Mouse (Mus musculus) forebrain, postnatal 0 days (tissue): ENCODE data around the gene Rxrb. TPM values are rescaled to one million over a fixed set of nuclear protein-coding genes. Genes with fewer than 3 reads are reported as not detected.
A peak's percentile ranks its signal among the peaks of the same experiment; 100 is the strongest.
"Not testable (repeated sequence)": the region's sequence is repeated elsewhere in the genome, so short reads cannot be mapped to it uniquely, and the experiment has no call there.

Source experiments
- ATAC-seq: fragments of 200-750 bp; cut with Nextera tagmentation; 2 replicates; pipeline ENCODE4 v1.8.0; 2017; ENCODE audit warnings: mild to moderate bottlenecking, moderate library complexity
- DNase-seq: peaks from one replicate; pipeline ENCODE4 v3.0.0-alpha.2; 2015
- H3K27ac ChIP-seq: fragments of 300-500 bp; sonication (generic); 2 replicates; pipeline ENCODE4 v1.5.1; 2014; ENCODE audit warnings: low read depth, mild to moderate bottlenecking, antibody characterized with exemption, low read length, moderate library complexity, mixed read lengths
- H3K27me3 ChIP-seq: fragments of 300-500 bp; sonication (generic); 2 replicates; pipeline ENCODE4 v1.6.1; 2014; ENCODE audit warnings: mild to moderate bottlenecking, low read length, mixed read lengths; ENCODE audit not compliant: insufficient read depth
- H3K36me3 ChIP-seq: fragments of 300-500 bp; sonication (generic); 2 replicates; pipeline ENCODE4 v1.6.1; 2014; ENCODE audit warnings: mild to moderate bottlenecking, moderate library complexity; ENCODE audit not compliant: insufficient read depth
- H3K4me1 ChIP-seq: fragments of 300-500 bp; sonication (generic); 2 replicates; pipeline ENCODE4 v1.6.1; 2014; ENCODE audit warnings: antibody characterized with exemption; ENCODE audit not compliant: insufficient read depth
- H3K4me2 ChIP-seq: fragments of 300-500 bp; sonication (generic); 2 replicates; pipeline ENCODE4 v1.6.1; 2014; ENCODE audit warnings: low read depth, mild to moderate bottlenecking, moderate library complexity
- H3K4me3 ChIP-seq: fragments of 300-500 bp; sonication (generic); 2 replicates; pipeline ENCODE4 v1.5.1; 2014; ENCODE audit warnings: low read depth, low read length, mixed read lengths
- H3K9ac ChIP-seq: fragments of 300-500 bp; sonication (generic); 2 replicates; pipeline ENCODE4 v1.6.1; 2014; ENCODE audit warnings: mild to moderate bottlenecking
- H3K9me3 ChIP-seq: fragments of 300-500 bp; sonication (generic); 2 replicates; pipeline ENCODE4 v1.6.1; 2016; ENCODE audit warnings: low read length
- CTCF ChIP-seq: sonication (generic); IDR thresholded peaks from 2 replicates; pipeline ENCODE4 v1.5.1; 2016; ENCODE audit warnings: antibody characterized with exemption, control low read depth, low read depth
- WGBS: fragments of 180-500 bp; shearing (Covaris S2); extraction: QIAGEN DNeasy Blood & Tissue Kit; methylation state at CpG from one replicate; pipeline ENCODE4 v1.1.7; 2014; 5-methylcytosine and 5-hydroxymethylcytosine counted together
- polyA plus RNA-seq: library from polyadenylated mRNA; unstranded; fragments of >200 nt; fragmentation: Nextera tagmentation; extraction: Ambion mirVana; gene quantifications from 2 replicates; pipeline ENCODE4 v1.2.1, GENCODE M21; 2015
- total RNA-seq: library from RNA; depleted of rRNA; stranded (reverse); fragments of >200 nt; gene quantifications from 2 replicates; pipeline ENCODE4 v1.2.3, GENCODE M21; 2014

The Rxrb gene
- total and polyA plus RNA-seq, 2 experiments from 2014 or later = 58.1 to 60.8 TPM

GRCm38 (mm10) chr17:33999341-34000149, 32.1 kb upstream of the Rxrb start:
- 2% methylated on average over 87 of the region's 87 CpGs for WGBS

GRCm38 (mm10) chr17:34000150-34000537, 31.5 kb upstream of the Rxrb start, which contains the start of gene H2-K1:
TSS of gene H2-K1 (minus strand) at chr17:34000347.
- H3K27ac ChIP-seq = no peak within 1 kb of the TSS
- H3K9ac ChIP-seq = peak within 1 kb of the TSS; percentile 42
- no peaks in the 10 kb centered on the region for H3K9me3 ChIP-seq
- DNase-seq (peak; percentile 44), ATAC-seq (peak; percentile 83)
- no peaks in the 10 kb centered on the region for H3K27me3 ChIP-seq
- 2% methylated on average over 26 of the region's 30 CpGs for WGBS
- peak within 1 kb of the TSS; percentile 43 for H3K4me3 ChIP-seq
- peak within 1 kb of the TSS; percentile 90 for H3K4me2 ChIP-seq
- no peak for TF ChIP-seq CTCF
- no peaks in the 10 kb centered on the region for H3K36me3 ChIP-seq
- H3K4me1 ChIP-seq = no peaks in the 10 kb centered on the region

More at GRCm38 (mm10) chr17:33999341-34000149, 32.1 kb upstream of the Rxrb start:
- ATAC-seq (peak; percentile 60), DNase-seq (peak; percentile 20)
- no peaks in the 10 kb centered on the region for H3K27me3 ChIP-seq
- peak overlapping the region; percentile 43 for H3K4me3 ChIP-seq
- no peaks in the 10 kb centered on the region for H3K36me3 ChIP-seq
- no peak for TF ChIP-seq CTCF
- H3K9me3 ChIP-seq = no peaks in the 10 kb centered on the region
- peak overlapping the region; percentile 42 for H3K9ac ChIP-seq
- H3K4me1 ChIP-seq = no peaks in the 10 kb centered on the region
- peak overlapping the region; percentile 90 for H3K4me2 ChIP-seq
- H3K27ac ChIP-seq = no peak overlapping the region

DNA sequence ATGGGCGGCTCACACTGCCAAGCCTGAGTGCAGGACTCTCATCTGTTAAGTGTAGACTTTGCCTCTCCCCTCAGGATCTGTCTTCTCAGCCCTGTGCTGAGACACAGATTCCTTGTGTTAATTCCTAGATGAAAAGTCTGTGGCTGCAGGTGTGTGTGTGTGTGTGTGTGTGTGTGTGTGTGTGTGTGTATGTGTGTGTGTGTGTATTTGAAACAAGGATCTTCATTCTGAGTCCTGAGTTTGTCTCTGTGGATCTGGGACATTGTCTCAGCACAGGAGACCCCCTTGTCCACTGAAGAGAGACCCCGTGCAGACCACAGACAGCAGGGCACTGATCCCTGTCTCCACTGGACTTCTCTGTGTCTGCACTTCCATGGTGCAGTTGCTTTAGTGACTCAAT, 30.8 kb upstream of the Rxrb start:
- not testable (repeated sequence) for H3K4me1 ChIP-seq, H3K27me3 ChIP-seq, H3K27ac ChIP-seq, H3K4me2 ChIP-seq, H3K9me3 ChIP-seq, H3K9ac ChIP-seq, H3K4me3 ChIP-seq, DNase-seq, H3K36me3 ChIP-seq, ATAC-seq
- 68% methylated on average over 2 of the region's 2 CpGs for whole genome bisulfite sequencing

GRCm38 (mm10) chr17:34003426-34003825, 28.2 kb upstream of the Rxrb start:
- WGBS = 9% methylated on average over 5 of the region's 5 CpGs

DNA sequence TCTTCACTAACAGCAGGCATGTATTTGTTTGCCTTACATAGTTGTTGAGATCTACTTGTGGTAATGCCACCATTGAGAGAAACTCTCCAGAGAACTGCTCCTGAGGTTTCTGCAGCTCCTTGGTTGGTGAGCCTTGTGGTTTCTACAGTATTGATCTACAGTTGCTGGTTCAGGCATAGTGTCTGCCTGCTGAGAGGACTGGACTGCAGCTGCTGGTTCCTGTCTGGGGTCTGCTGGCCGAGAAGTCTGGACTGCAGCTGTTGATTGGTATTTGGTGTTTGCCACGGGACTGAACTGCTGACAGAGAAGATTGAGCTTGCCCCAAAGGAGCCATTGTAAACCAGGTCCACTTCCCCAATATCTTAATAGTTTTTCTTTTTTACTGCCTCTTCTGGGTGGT, 25.0 kb upstream of the Rxrb start:
- 63% methylated on average over 2 of the region's 2 CpGs for WGBS
- DNase-seq (no peak), ATAC-seq (no peak)
- Histone ChIP-seq H3K4me2 (no peak overlapping the region), H3K36me3 (no peaks in the 10 kb centered on the region), H3K27me3 (no peaks in the 10 kb centered on the region), H3K4me1 (no peaks in the 10 kb centered on the region), H3K4me3 (no peak overlapping the region), H3K27ac (no peak overlapping the region), H3K9me3 (no peaks in the 10 kb centered on the region), H3K9ac (no peak overlapping the region)
- no peak for TF ChIP-seq CTCF

More at GRCm38 (mm10) chr17:34003426-34003825, 28.2 kb upstream of the Rxrb start:
- no peaks in the 10 kb centered on the region for H3K4me1 ChIP-seq
- peak; percentile 67 for DNase-seq
- no peaks in the 10 kb centered on the region for H3K9me3 ChIP-seq
- H3K9ac ChIP-seq = no peak overlapping the region
- no peak overlapping the region for H3K27ac ChIP-seq
- no peaks in the 10 kb centered on the region for H3K36me3 ChIP-seq
- ATAC-seq = no peak
- no peak overlapping the region for H3K4me2 ChIP-seq
- peak; percentile 86 for TF ChIP-seq CTCF
- H3K27me3 ChIP-seq = no peaks in the 10 kb centered on the region
- no peak overlapping the region for H3K4me3 ChIP-seq

GRCm38 (mm10) chr17:34010156-34010555, 21.5 kb upstream of the Rxrb start:
- Histone ChIP-seq H3K27ac (no peak overlapping the region), H3K27me3 (no peaks in the 10 kb centered on the region), H3K9me3 (no peaks in the 10 kb centered on the region), H3K36me3 (no peaks in the 10 kb centered on the region), H3K4me2 (no peak overlapping the region), H3K4me3 (no peak overlapping the region), H3K4me1 (no peaks in the 10 kb centered on the region), H3K9ac (no peak overlapping the region)
- TF ChIP-seq CTCF = no peak
- WGBS = 78% methylated on average over 5 of the region's 5 CpGs
- ATAC-seq (no peak), DNase-seq (no peak)

DNA sequence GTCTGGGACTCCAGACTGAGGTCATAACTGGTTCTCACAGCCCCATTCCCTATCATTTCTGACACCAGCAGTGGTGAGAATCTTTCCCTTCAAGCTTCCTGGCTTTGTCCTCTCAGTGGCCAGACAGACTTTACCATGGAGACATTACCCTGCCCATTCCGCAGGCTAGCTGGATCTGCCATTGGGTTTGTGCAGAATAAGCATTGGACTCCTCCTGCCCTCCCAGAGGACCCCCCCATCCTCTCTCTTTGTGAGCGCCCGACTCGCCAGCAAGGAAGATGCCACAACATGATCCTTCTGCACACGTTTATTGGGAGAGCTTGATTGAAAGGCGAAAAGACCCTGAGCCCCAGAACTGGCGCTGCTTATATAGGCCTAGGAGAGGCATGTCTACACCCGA, 18.2 kb upstream of the Rxrb start:
- WGBS = 95% methylated on average over 8 of the region's 8 CpGs
- no peak for TF ChIP-seq CTCF
- no peaks in the 10 kb centered on the region for H3K27me3 ChIP-seq
- DNase-seq (no peak), ATAC-seq (no peak)
- no peaks in the 10 kb centered on the region for H3K36me3 ChIP-seq
- no peaks in the 10 kb centered on the region for H3K9me3 ChIP-seq
- no peak overlapping the region for H3K4me3 ChIP-seq
- H3K4me1 ChIP-seq = no peaks in the 10 kb centered on the region
- H3K27ac ChIP-seq = no peak overlapping the region
- no peak overlapping the region for H3K4me2 ChIP-seq
- H3K9ac ChIP-seq = no peak overlapping the region
